Mouse (Mus musculus) olfactory bulb, adult 2 months (tissue): Measurements from ENCODE around the gene Bcas2. TPM values are rescaled to one million over a fixed set of nuclear protein-coding genes. Genes with fewer than 3 reads are reported as not detected.
"Not testable (repeated sequence)": the region's sequence is repeated elsewhere in the genome, so short reads cannot be mapped to it uniquely, and the experiment has no call there.

Experiments used
- H3K27ac ChIP-seq: fragments of 200-500 bp; 2 replicates; pipeline ENCODE4 v1.5.1; 2012; ENCODE audit warnings: low read depth, low read length; ENCODE audit not compliant: insufficient read depth
- H3K4me1 ChIP-seq: fragments of 200-500 bp; 2 replicates; pipeline ENCODE4 v1.6.1; 2012; ENCODE audit warnings: low read length; ENCODE audit not compliant: control insufficient read depth, insufficient read depth
- H3K4me3 ChIP-seq: fragments of 200-500 bp; 2 replicates; pipeline ENCODE4 v1.5.1; 2012; ENCODE audit warnings: mild to moderate bottlenecking, low read depth, low read length, moderate library complexity; ENCODE audit not compliant: insufficient read depth
- CTCF ChIP-seq: fragments of 200-500 bp; IDR thresholded peaks from 2 replicates; pipeline ENCODE4 v1.5.1; 2012; ENCODE audit warnings: low read depth, mild to moderate bottlenecking, low read length, moderate library complexity; ENCODE audit not compliant: insufficient read depth
- POLR2A ChIP-seq: fragments of 200-500 bp; IDR thresholded peaks from 2 replicates; pipeline ENCODE4 v1.6.1; 2012; ENCODE audit warnings: mild to moderate bottlenecking, low read depth, low read length, moderate library complexity; ENCODE audit not compliant: insufficient read depth
- WGBS: fragments of 180-500 bp; shearing (Covaris S2); methylation state at CpG from one replicate; pipeline ENCODE4 v1.1.7; 2018; 5-methylcytosine and 5-hydroxymethylcytosine counted together
- polyA plus RNA-seq: library from polyadenylated mRNA; stranded (reverse); fragments of >200 nt; gene quantifications from 2 replicates; pipeline ENCODE4 v1.2.4, GENCODE M21; 2012; ENCODE audit warnings: low replicate concordance; ENCODE audit not compliant: missing spikeins, insufficient read depth, insufficient read length

Gene Bcas2
- polyA plus RNA-seq, 1 experiment, result not detected

GRCm38 (mm10) chr3:103148941-103149340 is 22.5 kb upstream of the Bcas2 start:
- no peak overlapping the region for H3K4me3 ChIP-seq

GRCm38 (mm10) chr3:103153761-103154160 is 17.7 kb upstream of the Bcas2 start:
- no peak overlapping the region for H3K4me3 ChIP-seq
- no peak overlapping the region for H3K27ac ChIP-seq
- TF ChIP-seq CTCF, result no peak
- TF ChIP-seq POLR2A, result no peak
- H3K4me1 ChIP-seq, result peaks cover 7% of the 10 kb centered on the region

More at GRCm38 (mm10) chr3:103148941-103149340, 22.5 kb upstream of the Bcas2 start:
- no peak for TF ChIP-seq CTCF
- no peak for TF ChIP-seq POLR2A
- 89% methylated on average over 10 of the region's 10 CpGs for WGBS
- no peak overlapping the region for H3K27ac ChIP-seq
- H3K4me1 ChIP-seq, result peaks cover 9% of the 10 kb centered on the region

- Histone ChIP-seq H3K4me3 (no peak overlapping the region), H3K27ac (no peak overlapping the region), H3K4me1 (no peaks in the 10 kb centered on the region)
- 74% methylated on average over 3 of the region's 3 CpGs for WGBS
- no peak for TF ChIP-seq POLR2A
- no peak for TF ChIP-seq CTCF
Measured at GRCm38 (mm10) chr3:103159232-103159900, 12.1 kb upstream of the Bcas2 start.

- no peak overlapping the region for H3K27ac ChIP-seq
- no peaks in the 10 kb centered on the region for H3K4me1 ChIP-seq
- no peak for TF ChIP-seq CTCF
- no peak for TF ChIP-seq POLR2A
- no peak overlapping the region for H3K4me3 ChIP-seq
- 18% methylated on average over 4 of the region's 4 CpGs for WGBS
Measured at GRCm38 (mm10) chr3:103169771-103170170, 1.7 kb upstream of the Bcas2 start.

GRCm38 (mm10) chr3:103172615-103173014 is 1.2 kb downstream of the Bcas2 start:
- Histone ChIP-seq H3K4me3 (no peak overlapping the region), H3K27ac (no peak overlapping the region), H3K4me1 (no peaks in the 10 kb centered on the region)
- 26% methylated on average over 5 of the region's 5 CpGs for WGBS
- TF ChIP-seq CTCF (no peak), POLR2A (no peak)

DNA sequence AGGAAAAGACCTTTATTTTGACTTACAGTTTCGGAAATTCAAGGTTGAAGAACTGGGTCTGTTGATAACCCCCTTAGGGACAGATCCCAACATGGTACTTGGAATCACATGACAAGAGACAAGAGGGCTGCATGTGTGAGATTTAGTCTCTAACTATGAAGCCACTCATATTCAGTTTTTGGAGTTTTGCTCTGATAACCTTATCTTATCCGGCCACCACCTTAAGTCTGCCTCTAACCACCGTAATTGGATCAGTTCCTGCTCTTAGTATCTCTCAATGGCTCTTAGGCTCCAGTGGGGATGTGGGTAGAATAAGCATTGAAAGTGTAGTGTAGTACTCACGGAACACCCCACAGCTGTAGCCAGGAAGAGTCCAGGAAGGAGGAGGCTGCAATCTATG is 5.3 kb downstream of the Bcas2 start:
- TF ChIP-seq CTCF (no peak), POLR2A (no peak)
- H3K27ac ChIP-seq, result no peak overlapping the region
- no peaks in the 10 kb centered on the region for H3K4me1 ChIP-seq
- WGBS, result 93% methylated on average over 4 of the region's 4 CpGs
- H3K4me3 ChIP-seq, result no peak overlapping the region

DNA sequence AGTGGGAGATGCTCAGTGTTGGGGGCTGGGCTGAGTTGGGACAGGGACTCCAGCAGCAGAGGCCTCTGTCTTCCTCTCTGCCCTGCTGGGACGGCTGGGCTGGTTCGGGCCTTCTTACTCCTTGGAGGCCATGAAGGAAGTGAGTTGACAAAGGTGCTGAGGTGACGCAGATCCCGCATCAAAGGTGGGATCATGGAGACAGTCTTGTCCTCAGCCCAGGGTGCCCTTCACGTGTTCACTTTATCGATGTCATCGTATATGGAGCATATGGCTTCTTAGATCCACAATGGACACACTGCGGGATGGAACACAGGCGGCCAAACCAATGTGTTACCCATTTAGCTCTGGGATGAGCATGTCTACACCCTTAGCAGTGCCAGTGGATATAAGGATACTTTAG is 8.1 kb downstream of the Bcas2 start:
- H3K4me3 ChIP-seq, result no peak overlapping the region
- H3K4me1 ChIP-seq, result no peaks in the 10 kb centered on the region
- no peak overlapping the region for H3K27ac ChIP-seq
- TF ChIP-seq POLR2A, result no peak
- TF ChIP-seq CTCF, result no peak
- 94% methylated on average over 9 of the region's 9 CpGs for WGBS

GRCm38 (mm10) chr3:103181171-103181570 is 9.7 kb downstream of the Bcas2 start:
- 45% methylated on average over 4 of the region's 4 CpGs for WGBS

DNA sequence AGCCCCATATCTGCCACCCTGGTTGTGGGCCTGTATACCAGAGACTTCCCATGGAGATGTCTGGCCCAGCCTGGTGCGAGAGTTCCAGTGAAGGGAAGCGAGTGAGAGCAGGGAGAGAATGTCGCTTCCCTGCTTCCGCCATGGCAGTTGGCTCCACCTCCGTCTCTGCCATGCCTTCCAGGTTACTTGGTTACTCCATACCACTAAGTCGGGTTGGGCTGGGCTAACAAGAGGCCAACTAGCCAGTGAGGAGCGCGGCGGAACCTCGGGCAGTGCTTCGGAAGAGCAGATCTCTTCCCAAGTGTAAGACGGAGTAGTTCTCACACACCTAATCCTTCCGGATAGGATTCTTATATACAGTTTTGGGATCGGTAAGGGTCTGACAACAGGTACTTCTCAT is 11.4 kb downstream of the Bcas2 start:
- H3K27ac ChIP-seq, result no peak overlapping the region
- no peak overlapping the region for H3K4me3 ChIP-seq
- WGBS, result 86% methylated on average over 14 of the region's 14 CpGs
- no peaks in the 10 kb centered on the region for H3K4me1 ChIP-seq
- TF ChIP-seq CTCF (no peak), POLR2A (no peak)

More at GRCm38 (mm10) chr3:103181171-103181570, 9.7 kb downstream of the Bcas2 start:
- Histone ChIP-seq H3K27ac (no peak overlapping the region), H3K4me3 (no peak overlapping the region), H3K4me1 (no peaks in the 10 kb centered on the region)
- TF ChIP-seq POLR2A (no peak), CTCF (no peak)

DNA sequence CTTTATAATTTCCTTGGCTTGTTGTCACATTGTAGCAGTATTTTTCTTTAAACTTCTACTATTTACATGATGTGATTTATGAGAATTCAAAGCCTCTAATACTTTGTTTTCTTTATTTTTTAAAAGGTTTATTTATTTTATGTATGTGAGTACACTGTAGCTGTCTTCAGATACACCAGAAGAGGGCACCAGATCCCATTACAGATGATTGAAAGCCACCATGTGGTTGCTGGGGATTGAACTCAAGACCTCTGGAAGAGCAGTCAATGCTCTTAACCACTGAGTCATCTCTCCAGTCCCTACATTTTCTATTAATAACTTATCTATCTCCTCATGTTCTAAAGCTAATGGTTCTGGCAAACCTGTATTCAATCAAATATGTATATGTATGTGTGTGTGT is 13.0 kb downstream of the Bcas2 start:
- not testable (repeated sequence) for H3K27ac ChIP-seq, H3K4me3 ChIP-seq, H3K4me1 ChIP-seq
